Mouse (Mus musculus): ENCODE results near the gene Rbmxl2.

The Rbmxl2 gene

GRCm38 (mm10) chr7:107209204-107209860 is at the start of gene Rbmxl2:
Gene Rbmxl2, plus strand, starts transcription at chr7:107209445.
- ATAC-seq (ENCODE audit: insufficient number of reproducible peaks, low FRiP score, low TSS enrichment): no peak

DNA sequence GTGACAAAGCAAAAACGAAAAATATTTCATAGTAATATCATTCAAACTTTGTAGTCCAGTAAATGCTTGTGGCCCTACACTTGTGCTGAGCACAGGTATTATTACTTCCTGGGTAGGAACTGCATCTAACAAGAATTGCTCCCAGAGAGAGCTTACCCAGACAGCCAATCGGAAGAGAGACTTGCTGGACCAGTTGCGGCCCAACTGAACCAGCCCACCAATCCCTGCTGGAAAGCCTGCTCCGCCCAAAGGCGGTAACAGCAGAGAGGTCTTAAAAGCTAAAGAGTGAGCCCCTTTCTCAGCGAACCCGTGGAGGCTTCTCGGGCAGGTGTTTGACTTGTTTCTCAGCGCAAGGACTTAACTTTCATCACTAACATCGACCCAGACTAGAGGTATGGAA is 42.6 kb upstream of the Rbmxl2 start, which contains the start of gene Nlrp14:
TSS of gene Nlrp14 (plus strand) at position 301 of the 400 bp plus-strand sequence.
- ATAC-seq (ENCODE audit: insufficient number of reproducible peaks, low FRiP score, low TSS enrichment): no peak

DNA sequence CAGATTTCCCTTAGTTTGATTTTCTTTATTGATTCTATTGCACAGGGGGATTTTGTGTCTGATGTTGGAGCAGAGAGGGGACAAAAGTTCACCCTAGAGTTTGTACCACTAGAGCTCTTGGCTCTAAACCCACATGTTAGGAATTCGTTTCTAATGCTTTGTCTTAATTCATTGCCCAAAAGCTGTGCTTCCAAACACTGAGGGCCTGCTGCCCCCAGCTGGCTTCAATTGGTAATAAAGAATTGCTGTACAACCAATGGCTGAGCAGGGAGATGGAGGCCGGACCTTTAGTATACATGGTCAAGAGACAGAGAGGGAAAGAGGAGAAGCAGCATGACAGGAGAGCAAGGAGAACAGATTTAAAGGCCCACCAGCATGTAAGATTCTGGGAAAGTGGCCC is 28.8 kb upstream of the Rbmxl2 start:
- no peak for ATAC-seq (ENCODE audit: insufficient number of reproducible peaks, low FRiP score, low TSS enrichment)

DNA sequence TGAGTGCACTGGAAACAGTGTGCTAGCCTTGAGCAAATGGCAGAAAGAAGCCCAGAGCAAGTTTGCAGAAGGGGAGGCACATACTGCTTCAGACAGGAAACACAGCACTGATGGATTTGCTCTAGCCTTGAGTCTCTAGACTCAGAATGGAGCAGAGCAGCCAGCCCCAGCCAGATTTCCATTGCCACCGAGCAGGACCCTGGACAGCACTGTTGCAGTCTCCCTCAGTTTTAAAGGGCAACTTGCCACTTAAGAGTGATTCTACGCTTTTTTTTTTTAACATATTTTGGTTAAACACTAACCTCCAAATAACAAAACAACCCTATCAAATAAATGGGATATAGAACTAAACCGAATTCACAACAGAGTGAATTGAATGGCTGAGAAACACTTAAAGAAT is 7.4 kb upstream of the Rbmxl2 start:
- ATAC-seq (ENCODE audit: insufficient number of reproducible peaks, low FRiP score, low TSS enrichment): no peak

DNA sequence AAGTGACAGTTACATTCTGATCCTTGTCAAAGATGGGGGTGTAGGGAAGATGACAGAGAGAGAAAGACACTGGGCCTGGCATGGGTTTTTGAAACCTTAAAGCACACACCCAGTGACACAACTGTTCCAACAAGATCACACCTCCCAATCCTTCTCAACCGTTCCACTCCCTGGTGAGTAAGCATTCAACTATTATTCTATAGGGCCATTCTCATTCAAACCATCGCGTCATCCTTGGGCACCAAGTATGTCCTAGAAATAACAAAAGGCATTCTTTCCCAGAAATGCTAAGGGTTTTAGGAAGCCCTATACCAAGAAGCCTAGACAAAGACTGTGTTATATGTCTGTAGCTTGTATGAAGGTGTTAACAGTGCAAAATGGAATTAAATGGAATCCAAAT is 1.4 kb upstream of the Rbmxl2 start:
- no peak for ATAC-seq (ENCODE audit: insufficient number of reproducible peaks, low FRiP score, low TSS enrichment)

- ATAC-seq (ENCODE audit: insufficient number of reproducible peaks, low FRiP score, low TSS enrichment): no peak
These were observed 906 bp downstream of the Rbmxl2 start for GRCm38 (mm10) chr7:107210126-107210576.

- ATAC-seq (ENCODE audit: insufficient number of reproducible peaks, low FRiP score, low TSS enrichment): peak; percentile 70
These were observed 6.5 kb downstream of the Rbmxl2 start for GRCm38 (mm10) chr7:107215723-107216122.

DNA sequence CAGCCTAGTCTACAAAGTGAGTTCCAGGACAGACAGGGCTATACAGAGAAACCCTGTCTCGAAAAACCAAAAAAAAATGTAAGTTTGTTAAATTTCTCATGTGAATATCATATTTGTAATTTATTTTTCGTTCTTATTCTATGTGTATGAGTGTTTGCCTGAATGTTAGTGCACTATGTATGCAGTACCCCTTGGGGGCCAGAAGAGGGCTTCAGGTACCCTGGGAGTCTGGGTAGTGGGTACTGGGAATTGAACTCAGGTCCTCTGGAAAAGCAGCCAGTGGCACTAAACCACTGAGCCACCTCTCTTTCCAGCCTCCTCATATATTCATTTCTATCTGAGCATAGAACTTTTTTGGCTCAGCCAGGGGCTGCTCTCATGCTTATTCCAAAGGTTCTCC is 7.6 kb downstream of the Rbmxl2 start:
- no peak for ATAC-seq (ENCODE audit: insufficient number of reproducible peaks, low FRiP score, low TSS enrichment)

GRCm38 (mm10) chr7:107236854-107237253 is 27.6 kb downstream of the Rbmxl2 start:
- ATAC-seq (ENCODE audit: insufficient number of reproducible peaks, low FRiP score, low TSS enrichment): no peak

- ATAC-seq (ENCODE audit: insufficient number of reproducible peaks, low FRiP score, low TSS enrichment): no peak
These were observed 28.3 kb downstream of the Rbmxl2 start for GRCm38 (mm10) chr7:107237498-107237897.

- ATAC-seq (ENCODE audit: insufficient number of reproducible peaks, low FRiP score, low TSS enrichment): no peak
These were observed 32.2 kb downstream of the Rbmxl2 start for GRCm38 (mm10) chr7:107241371-107241883.

DNA sequence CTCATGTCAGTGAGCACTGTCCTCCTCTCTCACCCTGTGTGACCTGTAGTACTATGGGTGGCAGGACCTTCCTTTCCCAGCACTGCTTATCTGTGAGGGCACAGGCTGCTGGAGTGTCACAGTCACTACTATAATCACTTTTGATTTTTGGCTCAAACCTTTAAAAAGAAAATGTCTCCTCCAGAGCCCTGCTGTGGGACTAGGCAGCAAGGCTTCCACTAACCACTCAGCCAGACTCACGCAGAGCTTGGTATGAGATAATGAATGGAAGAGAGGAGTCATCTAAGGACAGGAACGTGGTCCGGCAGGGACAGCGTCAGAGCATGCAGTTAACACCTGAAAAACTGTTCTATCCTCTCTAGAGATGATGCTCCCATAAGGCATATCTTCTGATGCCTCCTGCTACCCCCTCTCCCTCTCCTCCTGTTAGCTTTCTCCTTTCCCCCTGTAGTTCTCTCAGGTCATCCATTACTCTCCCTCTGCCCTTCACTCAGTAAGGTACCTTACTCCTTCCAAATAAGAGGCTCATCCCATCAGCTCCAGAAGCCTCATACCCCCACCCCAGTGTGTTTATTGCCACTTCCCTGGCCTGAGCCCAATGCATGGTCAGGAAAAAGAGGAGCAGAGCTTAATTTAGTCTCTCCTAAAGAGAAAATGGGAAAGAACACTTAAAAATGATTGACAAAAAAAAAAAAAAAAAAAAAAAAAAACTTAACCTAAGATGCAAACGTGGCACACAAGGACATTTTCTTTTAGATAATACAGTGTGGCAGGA is 41.2 kb downstream of the Rbmxl2 start:
- no peak for ATAC-seq (ENCODE audit: insufficient number of reproducible peaks, low FRiP score, low TSS enrichment)

DNA sequence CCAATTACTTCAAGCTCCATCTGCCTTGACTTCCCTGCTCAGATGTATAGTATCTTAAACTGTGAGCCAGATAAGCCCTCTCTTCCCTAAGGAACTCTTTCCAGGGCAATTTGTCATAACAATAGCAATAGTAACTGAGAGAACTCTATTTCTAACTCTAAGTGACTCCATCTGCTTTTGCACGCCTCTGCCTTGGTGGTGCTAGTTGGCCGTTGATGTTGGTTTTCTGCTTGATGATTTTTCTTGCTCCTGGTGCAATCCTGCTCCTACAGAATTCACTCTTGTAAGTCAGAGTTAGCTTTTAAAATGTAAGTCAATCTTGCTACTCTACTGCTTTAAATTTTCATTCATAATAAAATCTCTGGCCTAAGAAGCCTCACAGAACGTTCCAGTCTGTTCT is 44.1 kb downstream of the Rbmxl2 start:
- ATAC-seq (ENCODE audit: insufficient number of reproducible peaks, low FRiP score, low TSS enrichment): no peak

GRCm38 (mm10) chr7:107259936-107260335 is 50.7 kb downstream of the Rbmxl2 start:
- ATAC-seq (ENCODE audit: insufficient number of reproducible peaks, low FRiP score, low TSS enrichment): no peak
